Mouse (Mus musculus) brain, embryonic 14.5 days (tissue): ENCODE data around the gene Ap1g2.

Experiments
- CTCF ChIP-seq: fragments of 200-500 bp; IDR thresholded peaks from 2 replicates; pipeline ENCODE4 v1.5.1; 2012; ENCODE audit warnings: inconsistent platforms, mild to moderate bottlenecking, moderate library complexity, borderline replicate concordance; ENCODE audit not compliant: insufficient read depth, insufficient read length; ENCODE audit errors: extremely low read depth
- POLR2A ChIP-seq: fragments of 200-500 bp; IDR thresholded peaks from 2 replicates; pipeline ENCODE4 v1.6.1; 2012; ENCODE audit warnings: mild to moderate bottlenecking, inconsistent platforms, borderline replicate concordance; ENCODE audit not compliant: poor library complexity, insufficient read depth, insufficient read length, severe bottlenecking; ENCODE audit errors: extremely low read depth

DNA sequence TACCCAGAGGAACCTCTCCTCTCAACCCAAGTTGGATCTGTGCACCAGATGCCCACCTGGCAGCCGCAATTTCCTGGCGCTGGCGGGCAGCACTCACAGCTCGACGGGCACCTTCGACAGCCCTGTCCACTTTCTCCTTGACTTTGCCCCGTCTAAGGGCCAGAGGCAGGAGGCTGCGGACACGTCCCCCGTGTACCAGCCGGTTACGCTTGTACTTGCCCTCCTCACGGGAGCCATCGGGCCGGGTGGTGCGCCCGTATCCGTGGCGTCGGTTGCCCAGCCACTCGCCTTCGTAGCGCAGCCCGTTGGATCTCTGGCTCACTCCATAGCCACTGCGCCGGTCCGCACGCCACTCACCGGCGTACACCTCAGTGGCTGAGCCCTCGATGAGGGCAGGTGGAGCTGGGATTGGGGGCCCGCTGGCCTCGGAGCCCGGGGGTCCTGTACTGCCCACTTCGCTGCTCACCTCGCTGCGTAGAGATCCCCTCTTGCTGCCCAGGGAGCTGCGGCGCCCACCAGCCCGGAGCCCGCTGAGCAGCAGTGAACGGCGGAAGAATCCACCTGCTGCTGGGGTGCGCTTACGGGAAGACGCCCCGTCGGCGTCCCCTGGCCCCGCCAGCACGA lies 7.1 kb upstream of the Ap1g2 start:
- TF ChIP-seq CTCF (no peak), POLR2A (no peak)
